Mouse (Mus musculus): ENCODE data around the gene Klk1b26. TPM values are rescaled to one million over a fixed set of nuclear protein-coding genes. Genes with fewer than 3 reads are reported as not detected.

The Klk1b26 gene
- polyA plus RNA-seq (2017; shearing (Covaris generic)) = not detected

DNA sequence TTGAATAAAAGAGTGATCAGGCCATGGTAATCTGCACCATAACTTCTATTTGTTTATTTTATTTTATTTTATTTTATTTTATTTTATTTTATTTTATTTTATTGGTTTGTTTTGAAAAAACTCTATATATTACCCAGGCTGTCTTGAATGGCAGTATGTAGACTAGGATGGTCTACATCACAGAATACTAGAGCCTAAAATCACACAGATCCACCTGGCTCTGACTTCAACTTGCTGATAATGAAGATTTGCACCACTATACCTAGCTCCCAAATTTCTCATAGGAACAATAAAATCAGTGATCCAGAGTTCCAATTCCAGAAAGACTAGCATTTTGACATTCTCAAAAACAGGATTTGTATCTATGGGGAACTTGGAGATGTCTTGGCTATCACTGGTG lies at the start of gene Klk1b26:
Klk1b26 (plus strand) TSS at position 301 of the 400 bp plus-strand sequence.

DNA sequence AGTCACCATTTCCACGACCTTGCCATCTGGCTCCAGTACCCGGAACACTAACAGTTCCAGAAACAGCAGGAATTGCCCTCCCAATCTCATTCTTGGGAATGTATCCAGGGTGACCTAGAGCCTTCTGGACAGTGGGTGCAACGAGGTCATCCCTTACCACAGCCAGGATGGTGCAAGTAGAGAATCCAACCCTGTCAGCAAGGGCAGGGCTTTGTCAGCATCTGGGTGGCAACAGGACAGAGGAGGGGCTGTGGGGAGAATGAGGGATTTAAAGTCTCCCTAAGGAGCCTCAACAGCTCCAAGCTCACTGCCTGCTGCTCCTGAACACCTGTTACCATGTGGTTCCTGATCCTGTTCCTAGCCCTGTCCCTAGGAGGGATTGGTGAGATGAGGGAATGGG lies 45.5 kb upstream of the Klk1b26 start, which contains the start of gene Klk1b1:
Klk1b1 (plus strand) TSS at position 301 of the 400 bp plus-strand sequence.

DNA sequence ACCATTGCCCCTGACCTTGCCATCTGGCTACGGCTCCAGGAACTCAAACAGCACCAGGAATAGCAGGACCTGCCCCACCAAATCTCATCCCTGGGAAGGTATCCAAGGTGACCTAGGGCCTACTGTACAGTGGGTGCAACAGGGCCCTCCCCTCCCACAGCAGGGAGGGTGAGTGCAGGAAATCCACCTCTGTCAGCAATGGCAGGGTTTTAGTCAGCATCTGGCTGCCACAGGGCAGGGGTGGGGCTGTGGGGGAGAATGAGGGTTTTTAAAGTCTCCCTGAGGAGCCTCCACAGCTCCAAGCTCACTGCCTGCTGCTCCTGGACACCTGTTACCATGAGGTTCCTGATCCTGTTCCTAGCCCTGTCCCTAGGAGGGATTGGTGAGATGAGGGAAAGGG lies 36.2 kb upstream of the Klk1b26 start, which contains the start of gene Klk1b9:
Klk1b9 (plus strand) TSS at position 301 of the 400 bp plus-strand sequence.

DNA sequence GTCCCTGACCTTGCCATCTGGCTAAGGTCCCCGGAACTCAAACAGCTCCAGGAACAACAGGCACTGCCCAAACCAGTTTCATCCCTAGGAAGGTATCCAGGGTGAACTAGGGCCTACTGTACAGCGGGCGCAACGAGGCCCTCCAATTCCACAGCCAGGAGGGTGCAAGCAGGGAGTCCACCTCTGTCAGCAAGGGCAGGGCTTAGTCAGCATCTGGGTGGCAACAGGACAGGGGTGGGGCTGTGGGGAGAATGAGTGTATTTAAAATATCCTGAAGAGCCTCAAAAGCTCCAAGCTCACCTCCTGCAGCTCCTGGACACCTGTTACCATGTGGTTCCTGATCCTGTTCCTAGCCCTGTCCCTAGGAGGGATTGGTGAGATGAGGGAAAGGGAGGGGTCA lies 16.4 kb upstream of the Klk1b26 start, which contains the start of gene Klk1b11:
Klk1b11 (plus strand) TSS at position 301 of the 400 bp plus-strand sequence.

DNA sequence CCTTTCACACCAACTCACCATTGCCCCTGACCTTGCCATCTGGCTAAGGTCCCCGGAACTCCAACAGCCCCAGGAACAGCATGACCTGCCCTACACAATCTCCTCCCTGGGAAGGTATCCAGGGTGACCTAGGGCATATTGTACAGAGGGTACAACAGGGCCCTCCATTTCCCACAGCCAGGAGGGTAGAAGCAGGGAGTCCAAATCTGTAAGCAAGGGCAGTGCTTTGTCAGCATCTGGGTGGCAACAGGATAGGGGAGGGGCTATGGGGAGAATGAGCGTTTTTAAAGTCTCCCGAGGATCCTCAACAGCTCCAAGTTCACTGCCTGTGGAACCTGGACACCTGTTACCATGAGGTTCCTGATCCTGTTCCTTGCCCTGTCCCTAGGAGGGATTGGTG lies 40.0 kb downstream of the Klk1b26 start, which contains the start of gene Klk1b27:
Klk1b27 (plus strand) TSS at position 301 of the 400 bp plus-strand sequence.

Other genes starting within 250 kb of the Klk1b26 start
- gene Klk12, start 243.3 kb upstream of the Klk1b26 start, polyA plus RNA-seq (2017; shearing (Covaris generic)) = not detected
- not detected for gene Klk11, start 237.6 kb upstream of the Klk1b26 start, polyA plus RNA-seq (2017; shearing (Covaris generic))
- gene Klk10, start 231.1 kb upstream of the Klk1b26 start, polyA plus RNA-seq (2017; shearing (Covaris generic)) = not detected
- not detected for gene Klk9, start 220.3 kb upstream of the Klk1b26 start, polyA plus RNA-seq (2017; shearing (Covaris generic))
- gene Klk8, start 214.6 kb upstream of the Klk1b26 start, polyA plus RNA-seq (2017; shearing (Covaris generic)) = 69.3 TPM
- gene Klk7, start 200.9 kb upstream of the Klk1b26 start, polyA plus RNA-seq (2017; shearing (Covaris generic)) = not detected
- gene Klk6, start 187.7 kb upstream of the Klk1b26 start, polyA plus RNA-seq (2017; shearing (Covaris generic)) = not detected
- gene Klk5, start 170.2 kb upstream of the Klk1b26 start, polyA plus RNA-seq (2017; shearing (Covaris generic)) = not detected
- gene Klk4, start 131.0 kb upstream of the Klk1b26 start, polyA plus RNA-seq (2017; shearing (Covaris generic)) = not detected
- gene Klk15, start 78.4 kb upstream of the Klk1b26 start, polyA plus RNA-seq (2017; shearing (Covaris generic)) = not detected
- gene Klk1b8, start 61.5 kb upstream of the Klk1b26 start, polyA plus RNA-seq (2017; shearing (Covaris generic)) = not detected
- not detected for gene Klk1b1, start 45.4 kb upstream of the Klk1b26 start, polyA plus RNA-seq (2017; shearing (Covaris generic))
- gene Klk1b9, start 36.1 kb upstream of the Klk1b26 start, polyA plus RNA-seq (2017; shearing (Covaris generic)) = not detected
- not detected for gene Klk1b11, start 16.3 kb upstream of the Klk1b26 start, polyA plus RNA-seq (2017; shearing (Covaris generic))
- gene Klk1b27, start 40.1 kb downstream of the Klk1b26 start, polyA plus RNA-seq (2017; shearing (Covaris generic)) = not detected
- not detected for gene Klk1b21, start 90.2 kb downstream of the Klk1b26 start, polyA plus RNA-seq (2017; shearing (Covaris generic))
- not detected for gene Klk1b22, start 100.5 kb downstream of the Klk1b26 start, polyA plus RNA-seq (2017; shearing (Covaris generic))
- not detected for gene Klk1b16, start 124.6 kb downstream of the Klk1b26 start, polyA plus RNA-seq (2017; shearing (Covaris generic))
- gene Klk1b24, start 176.1 kb downstream of the Klk1b26 start, polyA plus RNA-seq (2017; shearing (Covaris generic)) = not detected
- gene Klk1b3, start 186.0 kb downstream of the Klk1b26 start, polyA plus RNA-seq (2017; shearing (Covaris generic)) = not detected
- gene Klk1b4, start 195.3 kb downstream of the Klk1b26 start, polyA plus RNA-seq (2017; shearing (Covaris generic)) = not detected
- not detected for gene Klk1b5, start 203.8 kb downstream of the Klk1b26 start, polyA plus RNA-seq (2017; shearing (Covaris generic))
- gene Klk1, start 213.2 kb downstream of the Klk1b26 start, polyA plus RNA-seq (2017; shearing (Covaris generic)) = not detected
- not detected for gene Gm36864, start 224.0 kb downstream of the Klk1b26 start, polyA plus RNA-seq (2017; shearing (Covaris generic))
- 1.1 TPM for gene 1700028J19Rik, start 234.5 kb downstream of the Klk1b26 start, polyA plus RNA-seq (2017; shearing (Covaris generic))
- gene 2410002F23Rik, start 234.6 kb downstream of the Klk1b26 start, polyA plus RNA-seq (2017; shearing (Covaris generic)) = 266 TPM
- gene Acp4, start 245.2 kb downstream of the Klk1b26 start, polyA plus RNA-seq (2017; shearing (Covaris generic)) = not detected
- not detected for gene Gm15517, start 249.3 kb downstream of the Klk1b26 start, polyA plus RNA-seq (2017; shearing (Covaris generic))

Measured in naive thymus-derived CD4-positive, alpha-beta T cell, adult 5 months (primary cell).